Mouse (Mus musculus) liver, embryonic 16.5 days (tissue): ENCODE results near the gene Cspg5. TPM values are rescaled to one million over a fixed set of nuclear protein-coding genes. Genes with fewer than 3 reads are reported as not detected.

ENCODE experiments used
- ATAC-seq: fragments of 200-750 bp; cut with Nextera tagmentation; 2 replicates; pipeline ENCODE4 v1.8.0; 2017; ENCODE audit warnings: low read depth, mild to moderate bottlenecking, moderate number of reproducible peaks, moderate library complexity
- H3K27ac ChIP-seq: fragments of 300-500 bp; sonication (generic); 2 replicates; pipeline ENCODE4 v1.5.1; 2014; ENCODE audit warnings: mild to moderate bottlenecking, low read length
- H3K27me3 ChIP-seq: fragments of 300-500 bp; sonication (generic); 2 replicates; pipeline ENCODE4 v1.6.1; 2014; ENCODE audit warnings: low read depth, low read length, mixed read lengths; ENCODE audit not compliant: control insufficient read depth, insufficient read depth
- H3K36me3 ChIP-seq: fragments of 300-500 bp; sonication (generic); 2 replicates; pipeline ENCODE4 v1.6.1; 2014; ENCODE audit warnings: mild to moderate bottlenecking; ENCODE audit not compliant: control insufficient read depth, insufficient read depth
- H3K4me1 ChIP-seq: fragments of 300-500 bp; sonication (generic); 2 replicates; pipeline ENCODE4 v1.6.1; 2014; ENCODE audit warnings: low read depth, low read length, mixed read lengths; ENCODE audit not compliant: control insufficient read depth
- H3K4me2 ChIP-seq: fragments of 300-500 bp; sonication (generic); 2 replicates; pipeline ENCODE4 v1.6.1; 2014; ENCODE audit warnings: low read depth, low read length, mixed read lengths
- H3K4me3 ChIP-seq: fragments of 300-500 bp; sonication (generic); 2 replicates; pipeline ENCODE4 v1.5.1; 2014; ENCODE audit warnings: low read depth, mild to moderate bottlenecking, low read length
- H3K9ac ChIP-seq: fragments of 300-500 bp; sonication (generic); 2 replicates; pipeline ENCODE4 v1.6.1; 2014; ENCODE audit warnings: low read depth, low read length
- H3K9me3 ChIP-seq: fragments of 300-500 bp; sonication (generic); replicated peaks from 2 replicates; pipeline ENCODE4 v1.6.1; 2016; ENCODE audit warnings: low read length; ENCODE audit not compliant: control insufficient read depth
- WGBS: fragments of 180-500 bp; shearing (Covaris S2); extraction: QIAGEN DNeasy Blood & Tissue Kit; methylation state at CpG from one replicate; pipeline ENCODE4 v1.1.7; 2014; ENCODE audit not compliant: insufficient replicate concordance; 5-methylcytosine and 5-hydroxymethylcytosine counted together
- microRNA-seq: library from miRNA; unstranded; fragments of <30 nt; microRNA quantifications from one replicate; pipeline ENCODE4, GENCODE M21; 2016
- polyA plus RNA-seq: library from polyadenylated mRNA; unstranded; fragments of >200 nt; fragmentation: Nextera tagmentation; extraction: Ambion mirVana; gene quantifications from 2 replicates; pipeline ENCODE4 v1.2.1, GENCODE M21; 2015

The Cspg5 gene
- polyA plus RNA-seq, 1 experiment from 2014 or later: 0.18 TPM

DNA sequence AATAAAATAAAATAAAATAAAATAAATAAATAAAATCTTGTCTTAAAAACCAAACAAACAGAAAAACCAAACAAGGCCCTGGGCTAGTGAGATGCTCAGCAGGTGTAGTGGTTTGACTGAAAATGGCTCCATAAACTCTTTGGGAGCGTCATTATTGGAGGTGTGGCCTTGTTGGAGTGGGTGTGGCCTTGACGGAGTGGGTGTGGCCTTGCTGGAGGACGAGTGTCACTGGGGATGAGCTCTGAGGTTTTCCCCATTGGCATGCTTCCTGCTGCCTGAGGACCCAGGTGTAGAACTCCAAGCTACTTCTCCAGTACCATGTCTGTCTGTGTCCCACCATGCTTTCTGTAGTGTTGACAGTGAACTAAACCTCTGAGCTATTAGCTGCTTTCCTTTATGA is 51.2 kb downstream of the Cspg5 start:
- ATAC-seq: no peak

DNA sequence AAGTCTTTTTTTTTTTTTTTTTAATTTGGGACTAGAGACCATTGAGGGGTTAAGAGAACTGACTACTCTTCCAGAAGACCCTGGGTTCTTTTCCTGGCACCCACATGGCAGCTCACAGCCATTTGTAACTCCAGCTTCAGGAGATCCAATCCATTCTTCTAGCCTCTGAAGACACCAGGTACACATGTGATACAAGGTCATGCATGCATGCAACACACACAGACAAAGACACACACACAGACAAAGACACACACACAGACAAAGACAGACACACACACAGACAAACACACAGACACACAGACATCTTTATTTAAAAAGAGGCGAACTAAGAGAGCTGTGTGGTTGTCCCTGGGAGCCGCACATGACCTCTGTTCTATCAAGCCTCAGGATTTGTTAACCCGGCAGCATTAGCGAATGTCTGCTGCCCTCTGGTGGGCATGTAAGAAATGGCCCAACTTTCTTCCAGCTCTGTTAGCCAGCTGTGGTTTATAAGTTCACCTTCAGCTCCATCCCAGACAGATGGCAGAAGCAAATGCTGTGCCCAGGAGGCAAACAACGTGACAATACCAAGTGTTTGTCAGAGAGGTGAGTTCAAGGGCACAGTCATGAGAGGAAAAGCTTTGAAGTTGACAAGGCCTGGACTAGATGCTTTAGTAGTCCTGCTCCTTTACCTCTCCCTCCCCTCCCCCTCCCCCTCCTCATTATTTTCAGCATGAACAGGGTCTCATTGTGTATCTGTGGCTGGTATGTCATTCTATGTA is 53.5 kb downstream of the Cspg5 start:
- Histone ChIP-seq H3K4me3 (no peak overlapping the region), H3K27ac (no peak overlapping the region), H3K27me3 (no peaks in the 10 kb centered on the region), H3K4me2 (no peak overlapping the region), H3K9ac (no peak overlapping the region), H3K4me1 (no peaks in the 10 kb centered on the region), H3K36me3 (no peaks in the 10 kb centered on the region), H3K9me3 (peaks cover 5% of the 10 kb centered on the region; the same call in 1 of the 2 replicates)
- no peak for ATAC-seq
- 4% methylated on average over 5 of the region's 5 CpGs for WGBS

More for the DNA sequence above, 51.2 kb downstream of the Cspg5 start:
- Histone ChIP-seq H3K36me3 (no peaks in the 10 kb centered on the region), H3K9ac (no peak overlapping the region), H3K27ac (no peak overlapping the region), H3K4me1 (no peaks in the 10 kb centered on the region), H3K9me3 (no peaks in the 10 kb centered on the region), H3K4me3 (no peak overlapping the region), H3K4me2 (no peak overlapping the region), H3K27me3 (no peaks in the 10 kb centered on the region)
- 22% methylated on average over 3 of the region's 3 CpGs for whole genome bisulfite sequencing

DNA sequence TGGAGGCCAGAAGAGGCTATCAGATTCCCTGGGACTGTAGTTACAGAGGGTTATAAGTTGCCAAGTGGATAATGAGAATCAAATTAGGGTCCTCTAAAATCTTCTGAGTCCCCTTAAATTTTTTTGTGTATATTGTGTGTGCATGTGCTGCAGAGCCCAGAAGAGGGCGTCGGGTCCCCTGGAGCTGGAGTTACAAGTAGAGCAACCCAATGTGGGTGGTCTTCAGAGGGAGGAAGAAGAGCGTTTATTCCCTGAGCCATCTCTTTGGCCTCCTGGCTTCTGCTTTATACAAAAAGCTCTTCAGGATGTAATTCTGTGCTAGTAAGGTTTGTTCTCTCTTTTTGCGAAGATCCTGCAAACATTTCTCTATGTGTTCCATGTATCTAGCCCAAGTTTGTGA is 60.9 kb downstream of the Cspg5 start:
- Histone ChIP-seq H3K4me1 (peaks cover 6% of the 10 kb centered on the region), H3K4me2 (peak overlapping the region; percentile 94), H3K36me3 (no peaks in the 10 kb centered on the region), H3K27ac (peak overlapping the region; percentile 76), H3K27me3 (no peaks in the 10 kb centered on the region), H3K9ac (peak overlapping the region; percentile 69), H3K9me3 (peaks cover 5% of the 10 kb centered on the region; the same call in 1 of the 2 replicates), H3K4me3 (peak overlapping the region; percentile 82)
- 7% methylated on average over 4 of the region's 4 CpGs for whole genome bisulfite sequencing
- ATAC-seq: no peak

DNA sequence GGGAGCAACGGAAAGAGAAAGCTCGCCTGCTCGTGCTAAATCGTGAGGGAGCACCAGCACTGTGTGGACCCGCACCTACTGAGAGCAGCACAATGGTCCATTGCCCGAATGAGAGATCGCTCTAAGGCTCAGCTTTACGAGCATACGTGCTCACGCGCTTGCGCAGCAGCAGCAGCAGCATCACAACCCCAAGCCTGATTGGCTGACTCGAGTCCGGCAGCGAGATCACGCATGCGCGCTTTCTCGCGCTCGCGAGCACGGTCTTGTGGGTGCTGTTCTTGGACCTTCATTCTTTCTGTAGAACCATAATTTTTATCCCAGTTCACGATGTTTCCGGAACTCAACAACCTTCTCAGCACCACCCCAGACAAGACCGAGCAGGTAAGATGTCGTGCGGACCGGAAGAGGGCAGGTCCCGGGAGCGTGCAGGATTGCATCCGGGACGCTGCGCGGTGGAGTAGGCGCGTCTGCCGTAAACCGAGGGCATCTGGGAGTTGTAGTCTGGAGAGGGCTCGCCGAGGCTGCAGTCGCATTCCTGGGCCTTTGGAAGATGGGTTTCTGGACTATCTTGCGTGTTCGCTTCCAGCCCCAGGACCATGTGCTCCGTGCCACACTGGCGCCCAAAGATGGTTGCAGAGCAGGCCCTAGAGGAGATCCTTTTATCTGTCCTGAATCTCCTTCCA is 61.5 kb downstream of the Cspg5 start, which contains the start of gene Elp6:
Elp6 (plus strand) TSS at position 205 of the 683 bp plus-strand sequence.
- peak; percentile 97 for ATAC-seq
- Histone ChIP-seq H3K9me3 (peaks cover 5% of the 10 kb centered on the region; the same call in 1 of the 2 replicates), H3K9ac (peak within 1 kb of the TSS; percentile 69), H3K27ac (peak within 1 kb of the TSS; percentile 76), H3K4me1 (peaks cover 6% of the 10 kb centered on the region), H3K36me3 (no peaks in the 10 kb centered on the region), H3K4me3 (peak within 1 kb of the TSS; percentile 82), H3K4me2 (peak within 1 kb of the TSS; percentile 94), H3K27me3 (no peaks in the 10 kb centered on the region)
- under 1% methylated on average over 46 of the region's 46 CpGs for WGBS

DNA sequence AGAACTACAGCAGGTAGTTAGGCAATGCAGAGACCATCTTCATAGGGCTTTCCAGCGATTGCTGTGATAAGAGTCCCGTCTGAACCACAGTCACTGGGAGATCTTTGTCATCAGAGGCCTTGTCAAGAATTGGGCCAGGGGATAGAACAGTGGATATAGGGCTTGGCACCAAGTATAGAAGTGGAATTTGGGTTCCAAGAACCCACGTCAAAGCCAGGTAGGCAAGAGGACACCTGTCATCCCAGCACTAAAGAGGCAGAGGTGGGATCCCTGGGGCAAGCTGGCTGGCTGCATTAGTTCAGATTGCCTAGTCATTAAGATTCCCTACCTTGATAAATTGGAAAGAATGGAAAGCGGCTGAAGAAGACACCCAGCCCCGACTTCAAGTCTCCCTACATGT is 62.8 kb downstream of the Cspg5 start:
- peaks cover 5% of the 10 kb centered on the region; the same call in 1 of the 2 replicates for H3K9me3 ChIP-seq
- 49% methylated on average over 5 of the region's 5 CpGs for WGBS
- no peak overlapping the region for H3K4me3 ChIP-seq

More for the DNA sequence above, 62.8 kb downstream of the Cspg5 start:
- Histone ChIP-seq H3K36me3 (no peaks in the 10 kb centered on the region; the same call in 1 of the 2 replicates), H3K27ac (no peak overlapping the region), H3K4me2 (no peak overlapping the region), H3K4me1 (peaks cover 6% of the 10 kb centered on the region), H3K9ac (no peak overlapping the region), H3K27me3 (no peaks in the 10 kb centered on the region)
- no peak for ATAC-seq

Small RNAs within 50 kb of the gene (microRNA-seq; reads per million reads assigned to microRNA genes)
- gene Mir6236: 182 reads per million, percentile 59 among the genes with 10 or more reads in this experiment

Other genes with a start within 250 kb of the Cspg5 start
- gene Smarcc1, start 126.1 kb upstream of the Cspg5 start, polyA plus RNA-seq: 24.1 and 25.7 TPM in 2 replicates
- 31.2 and 32.3 TPM in 2 replicates for gene Dhx30, start 126.0 kb upstream of the Cspg5 start, polyA plus RNA-seq
- gene Elp6, start 61.4 kb downstream of the Cspg5 start, polyA plus RNA-seq: 6.0 and 6.1 TPM in 2 replicates
- 31.8 and 36.6 TPM in 2 replicates for gene Scap, start 89.5 kb downstream of the Cspg5 start, polyA plus RNA-seq
- gene Ptpn23, start 164.4 kb downstream of the Cspg5 start, polyA plus RNA-seq: 3.7 and 4.2 TPM in 2 replicates
- 551 and 721 TPM in 2 replicates for gene Ngp, start 176.0 kb downstream of the Cspg5 start, polyA plus RNA-seq
- gene Klhl18, start 232.9 kb downstream of the Cspg5 start, polyA plus RNA-seq: 2.1 and 2.5 TPM in 2 replicates
- gene Kif9, start 233.2 kb downstream of the Cspg5 start, polyA plus RNA-seq: 0.18 and 0.21 TPM in 2 replicates